Comparison of ENCODE assay signal across 8 mouse cellular contexts in genomic region chr14:48130761-48131575, GRCm38 (mm10). TPM values are rescaled to one million over a fixed set of nuclear protein-coding genes. Genes with fewer than 3 reads are reported as not detected.
DNase-seq lines count a peak whose midpoint lies in the region; ATAC-seq and TF ChIP-seq lines count a peak whose summit lies in the region.

No protein-coding gene starts in this region.

- no peak for ATAC-seq in hindbrain, embryonic 12.5 days (ENCODE audit: low FRiP score)
- no peak for ATAC-seq in neural tube, embryonic 15.5 days (ENCODE audit: low FRiP score)
- ATAC-seq in intestine, postnatal 0 days, result no peak

- TF ChIP-seq CTCF in left cerebral cortex, adult 2 months (IDR thresholded peaks at IDR 0.05), result no peak
- no peak for TF ChIP-seq CTCF in intestine, postnatal 0 days (IDR thresholded peaks at IDR 0.05; ENCODE audit: low read depth)

- no peaks in the 10 kb centered on the region for H3K9me3 ChIP-seq in hindbrain, embryonic 12.5 days (replicated peaks)
- H3K9me3 ChIP-seq in neural tube, embryonic 15.5 days (replicated peaks), result no peaks in the 10 kb centered on the region
- H3K9me3 ChIP-seq in intestine, postnatal 0 days (ENCODE audit: control insufficient read depth), result no peaks in the 10 kb centered on the region

- peak overlapping the region; percentile 50; the same call in 1 of the 2 replicates for H3K27ac ChIP-seq in left cerebral cortex, adult 2 months
- H3K27ac ChIP-seq in hindbrain, embryonic 12.5 days, result peak overlapping the region; percentile 3; the same call in 1 of the 2 replicates
- H3K27ac ChIP-seq in neural tube, embryonic 15.5 days (replicated peaks), result peak overlapping the region; percentile 62
- no peak overlapping the region for H3K27ac ChIP-seq in intestine, postnatal 0 days (ENCODE audit: low read depth, low read length)

- no peak for DNase-seq in left cerebral cortex, adult 2 months (ENCODE audit: extremely low spot score in 1 of 2, low spot score in 2 of 2)
- no peak for DNase-seq in left cerebral cortex, adult 18-20 months (ENCODE audit: low spot score in 2 of 2)
- peak; percentile 74 to 84 for DNase-seq in kidney, postnatal 36 days
- no peak for DNase-seq in retina, postnatal 1 day
- no peak for DNase-seq in spleen, postnatal 14 days (ENCODE audit: low spot score in 2 of 2)

- no peak overlapping the region for H3K9ac ChIP-seq in hindbrain, embryonic 12.5 days
- H3K9ac ChIP-seq in neural tube, embryonic 15.5 days (replicated peaks), result no peak overlapping the region
- no peak overlapping the region for H3K9ac ChIP-seq in intestine, postnatal 0 days (ENCODE audit: low read depth, low read length)

- no peak overlapping the region for H3K4me2 ChIP-seq in hindbrain, embryonic 12.5 days (replicated peaks)
- H3K4me2 ChIP-seq in neural tube, embryonic 15.5 days, result no peak overlapping the region
- H3K4me2 ChIP-seq in intestine, postnatal 0 days (replicated peaks; ENCODE audit: low read depth), result no peak overlapping the region

- H3K27me3 ChIP-seq in hindbrain, embryonic 12.5 days, result peaks cover 4% of the 10 kb centered on the region; the same call in 1 of the 2 replicates
- H3K27me3 ChIP-seq in neural tube, embryonic 15.5 days (replicated peaks), result no peaks in the 10 kb centered on the region
- H3K27me3 ChIP-seq in intestine, postnatal 0 days (replicated peaks; ENCODE audit: control insufficient read depth, insufficient read depth, low read length), result no peaks in the 10 kb centered on the region

- 47% methylated on average over 20 of the region's 20 CpGs for WGBS in hindbrain, embryonic 12.5 days
- 47% methylated on average over 20 of the region's 20 CpGs for WGBS in neural tube, embryonic 15.5 days
- 56% methylated on average over 19 of the region's 20 CpGs for WGBS in intestine, postnatal 0 days

- H3K36me3 ChIP-seq in hindbrain, embryonic 12.5 days, result no peaks in the 10 kb centered on the region
- H3K36me3 ChIP-seq in neural tube, embryonic 15.5 days, result no peaks in the 10 kb centered on the region
- H3K36me3 ChIP-seq in intestine, postnatal 0 days (ENCODE audit: control insufficient read depth, insufficient read depth), result no peaks in the 10 kb centered on the region

- peaks cover 74% of the 10 kb centered on the region for H3K4me1 ChIP-seq in hindbrain, embryonic 12.5 days
- peaks cover 69% of the 10 kb centered on the region for H3K4me1 ChIP-seq in neural tube, embryonic 15.5 days
- H3K4me1 ChIP-seq in intestine, postnatal 0 days (replicated peaks; ENCODE audit: control insufficient read depth, insufficient read depth, low read length), result peaks cover 10% of the 10 kb centered on the region

- no peak overlapping the region for H3K4me3 ChIP-seq in left cerebral cortex, adult 2 months
- no peak overlapping the region for H3K4me3 ChIP-seq in hindbrain, embryonic 12.5 days
- H3K4me3 ChIP-seq in neural tube, embryonic 15.5 days (replicated peaks), result no peak overlapping the region
- no peak overlapping the region for H3K4me3 ChIP-seq in intestine, postnatal 0 days (ENCODE audit: low read depth, low read length)

- intact Hi-C loops in left cerebral cortex, adult 2 months (cut with DNase I), result no loop called here

RNA-seq across cellular contexts. Expression of gene Peli2, which starts 10.3 kb away (rescaled TPM):
- total RNA-seq in left cerebral cortex, adult 2 months (2021), result 10 to 100 TPM; 19.3 to 23.1 TPM
- 10 to 100 TPM; 12.7 to 20.8 TPM for total RNA-seq in left cerebral cortex, adult 18-20 months (2021)
- 15.3 and 18.0 TPM in 2 replicates for polyA plus RNA-seq in hindbrain, embryonic 12.5 days (2016; fragmentation: Nextera tagmentation; extraction: Ambion mirVana)
- 6.8 and 7.0 TPM in 2 replicates for polyA plus RNA-seq in neural tube, embryonic 15.5 days (2015; fragmentation: Nextera tagmentation; extraction: Ambion mirVana)
- polyA plus RNA-seq in intestine, postnatal 0 days (2015; fragmentation: Nextera tagmentation; extraction: Ambion mirVana), result 2.0 and 2.1 TPM in 2 replicates

Comparison
In these comparisons a context has a peak if more than half of its experiments do, and no peak if none do; other contexts are left out.
1. DNase-seq: peak in kidney, postnatal 36 days (2 of 2); none in left cerebral cortex, adult 2 months (0 of 2), left cerebral cortex, adult 18-20 months (0 of 2), retina, postnatal 1 day (single experiment) and spleen, postnatal 14 days (0 of 2).